Mouse (Mus musculus) lung, adult 2 months (tissue): ENCODE measurements around the gene Pnpla1.

Source experiments
- CTCF ChIP-seq: fragments of 200-500 bp; IDR thresholded peaks from 2 replicates; pipeline ENCODE4 v1.5.1; 2011; ENCODE audit warnings: mild to moderate bottlenecking, low read length, control low read depth; ENCODE audit not compliant: insufficient read depth
- POLR2A ChIP-seq: fragments of 200-500 bp; IDR thresholded peaks from 2 replicates; pipeline ENCODE4 v1.6.1; 2011; ENCODE audit warnings: low read depth, mild to moderate bottlenecking, control low read depth, low read length, borderline replicate concordance; ENCODE audit errors: extremely low read depth

GRCm38 (mm10) chr17:28934120-28934916 lies 76.1 kb downstream of the Pnpla1 start:
- TF ChIP-seq POLR2A (no peak), CTCF (no peak)
